In genomic region chrX:42359381-42360172, GRCm38 (mm10) we compare ENCODE assay signal across 8 mouse cellular contexts.
DNase-seq lines count a peak whose midpoint lies in the region; ATAC-seq lines count a peak whose summit lies in the region.

No protein-coding gene starts in this region.

- no peak for ATAC-seq in neural tube, embryonic 11.5 days (ENCODE audit: insufficient read depth, low FRiP score, low TSS enrichment)
- ATAC-seq in liver, embryonic 16.5 days (ENCODE audit: low read depth) = no peak
- ATAC-seq in erythroblast, adult 5-6 weeks (replicated peaks; ENCODE audit: low FRiP score, poor library complexity, severe bottlenecking) = no peak

- H3K36me3 ChIP-seq in neural tube, embryonic 11.5 days (ENCODE audit: control insufficient read depth, insufficient read depth, low read length) = no peaks in the 10 kb centered on the region
- no peaks in the 10 kb centered on the region for H3K36me3 ChIP-seq in liver, embryonic 16.5 days (ENCODE audit: control insufficient read depth, insufficient read depth)

- H3K9me3 ChIP-seq in neural tube, embryonic 11.5 days (ENCODE audit: control insufficient read depth, low read length) = no peaks in the 10 kb centered on the region
- H3K9me3 ChIP-seq in liver, embryonic 16.5 days (replicated peaks; ENCODE audit: control insufficient read depth, low read length) = no peaks in the 10 kb centered on the region

- no peaks in the 10 kb centered on the region for H3K27me3 ChIP-seq in neural tube, embryonic 11.5 days (ENCODE audit: control insufficient read depth, insufficient read depth, low read length)
- H3K27me3 ChIP-seq in liver, embryonic 16.5 days (ENCODE audit: control insufficient read depth, insufficient read depth, low read depth, low read length) = no peaks in the 10 kb centered on the region; the same call in 1 of the 2 replicates

- no peak overlapping the region for H3K9ac ChIP-seq in neural tube, embryonic 11.5 days (ENCODE audit: low read length)
- H3K9ac ChIP-seq in liver, embryonic 16.5 days (ENCODE audit: low read depth, low read length) = no peak overlapping the region

- peak overlapping the region; percentile 44; the same call in 1 of the 2 replicates for H3K4me2 ChIP-seq in neural tube, embryonic 11.5 days (ENCODE audit: low read depth)
- peak overlapping the region; percentile 43; the same call in 1 of the 2 replicates for H3K4me2 ChIP-seq in liver, embryonic 16.5 days (ENCODE audit: low read depth, low read length)

- 37% methylated on average over 11 of the region's 12 CpGs for WGBS in neural tube, embryonic 11.5 days
- 40% methylated on average over 12 of the region's 12 CpGs for WGBS in liver, embryonic 16.5 days (ENCODE audit: insufficient replicate concordance)

- DNase-seq in embryo, embryonic 11 days = peak; percentile 11
- DNase-seq in embryo, embryonic 10.5 days (ENCODE audit: low spot score) = no peak
- peak; percentile 18 for DNase-seq in neural tube, embryonic 11.5 days (ENCODE audit: low spot score)
- DNase-seq in neural tube, embryonic 10.5 days (ENCODE audit: extremely low spot score, low spot score) = no peak
- no peak for DNase-seq in cerebellum, postnatal 4 days (ENCODE audit: low spot score in 2 of 2)
- no peak for DNase-seq in left cerebral cortex, adult 8-10 months (ENCODE audit: low spot score in 2 of 2)

- H3K4me3 ChIP-seq in neural tube, embryonic 11.5 days (ENCODE audit: low read depth, low read length) = no peak overlapping the region
- H3K4me3 ChIP-seq in liver, embryonic 16.5 days (ENCODE audit: low read depth, low read length) = no peak overlapping the region

- no peaks in the 10 kb centered on the region for H3K4me1 ChIP-seq in neural tube, embryonic 11.5 days (ENCODE audit: control insufficient read depth, insufficient read depth, low read length)
- no peaks in the 10 kb centered on the region for H3K4me1 ChIP-seq in liver, embryonic 16.5 days (ENCODE audit: control insufficient read depth, low read depth, low read length)

- H3K27ac ChIP-seq in neural tube, embryonic 11.5 days (ENCODE audit: low read depth, low read length) = no peak overlapping the region
- no peak overlapping the region for H3K27ac ChIP-seq in liver, embryonic 16.5 days (ENCODE audit: low read length)

Comparison
In these comparisons a context has a peak if more than half of its experiments do, and no peak if none do; other contexts are left out.
1. DNase-seq: peak in embryo, embryonic 11 days (single experiment) and neural tube, embryonic 11.5 days (single experiment); none in embryo, embryonic 10.5 days (single experiment), neural tube, embryonic 10.5 days (single experiment), cerebellum, postnatal 4 days (0 of 2) and left cerebral cortex, adult 8-10 months (0 of 2).